Mouse (Mus musculus) kidney, adult 2 months (tissue): ENCODE results near the gene 4930535I16Rik.

Source experiments
- CTCF ChIP-seq: fragments of 200-500 bp; conservative IDR thresholded peaks from 2 replicates; pipeline ENCODE4 v1.5.1; 2011; ENCODE audit warnings: low read depth, mild to moderate bottlenecking, control low read depth, low read length, moderate library complexity, mixed read lengths; ENCODE audit not compliant: insufficient read depth, insufficient read length
- POLR2A ChIP-seq: fragments of 200-500 bp; IDR thresholded peaks from one replicate; pipeline ENCODE4 v1.6.1; 2011; ENCODE audit warnings: low read depth, low read length, control low read depth

DNA sequence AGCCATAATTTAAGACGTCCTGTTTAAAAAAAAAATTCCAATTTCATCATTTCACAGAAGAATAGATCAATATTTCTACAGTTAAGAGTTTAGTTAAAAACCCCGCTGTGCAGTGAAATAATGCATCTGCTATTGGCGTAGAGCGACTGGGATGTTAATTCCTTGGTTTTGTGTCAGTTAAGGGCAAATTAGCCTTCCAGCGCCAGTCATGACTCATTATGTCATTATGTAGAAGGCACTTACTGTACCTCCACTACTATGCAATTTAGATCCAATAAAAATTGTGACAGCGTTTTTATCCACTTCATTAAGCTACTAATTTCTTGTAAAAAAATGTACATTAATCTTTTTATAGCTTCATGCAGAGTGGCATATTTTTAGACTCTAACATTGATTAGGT lies 31.1 kb upstream of the 4930535I16Rik start:
- no peak for TF ChIP-seq CTCF
- TF ChIP-seq POLR2A = no peak
